11 mouse cellular contexts compared by ENCODE assay signal in genomic region chr16:34960866-34961582, GRCm38 (mm10).
DNase-seq lines count a peak whose midpoint lies in the region; ATAC-seq and TF ChIP-seq lines count a peak whose summit lies in the region.
"Had no signal": no experiment of that assay in that cellular context is flagged by ENCODE, and none has a peak within 500 bp of the region (broad histone marks: within the 10 kb centered on the region; RNA-seq: fewer than 3 reads in every experiment).

No protein-coding gene starts in this region.

- ATAC-seq in heart, embryonic 13.5 days (ENCODE audit: extremely low read depth, insufficient number of reproducible peaks, low FRiP score, low TSS enrichment) = no peak
- no peak for ATAC-seq in kidney, postnatal 0 days (replicated peaks; ENCODE audit: low FRiP score, low read depth)
- ATAC-seq in embryonic facial prominence, embryonic 12.5 days (ENCODE audit: insufficient number of reproducible peaks, insufficient read depth, low FRiP score, low TSS enrichment) = no peak
- ATAC-seq: midbrain, embryonic 15.5 days had no signal

- WGBS in heart, embryonic 13.5 days = 34% methylated on average over 9 of the region's 9 CpGs
- 39% methylated on average over 9 of the region's 9 CpGs for WGBS in kidney, postnatal 0 days
- WGBS in embryonic facial prominence, embryonic 12.5 days = 55% methylated on average over 9 of the region's 9 CpGs
- WGBS in limb, embryonic 10.5 days = 57% methylated on average over 9 of the region's 9 CpGs

- H3K9me3 ChIP-seq in heart, embryonic 13.5 days = no peaks in the 10 kb centered on the region
- no peaks in the 10 kb centered on the region for H3K9me3 ChIP-seq in kidney, postnatal 0 days (replicated peaks; ENCODE audit: low read length)
- H3K9me3 ChIP-seq in embryonic facial prominence, embryonic 12.5 days = no peaks in the 10 kb centered on the region
- no peaks in the 10 kb centered on the region for H3K9me3 ChIP-seq in limb, embryonic 10.5 days (replicated peaks)
- H3K9me3 ChIP-seq: midbrain, embryonic 15.5 days had no signal

- H3K4me3 ChIP-seq in heart, embryonic 13.5 days = no peak overlapping the region
- no peak overlapping the region for H3K4me3 ChIP-seq in kidney, postnatal 0 days (replicated peaks; ENCODE audit: low read depth, low read length)
- H3K4me3 ChIP-seq in embryonic facial prominence, embryonic 12.5 days = no peak overlapping the region
- no peak overlapping the region for H3K4me3 ChIP-seq in limb, embryonic 10.5 days
- H3K4me3 ChIP-seq: midbrain, embryonic 15.5 days had no signal

- H3K9ac ChIP-seq in heart, embryonic 13.5 days = no peak overlapping the region
- H3K9ac ChIP-seq in kidney, postnatal 0 days (ENCODE audit: low read depth, low read length) = no peak overlapping the region
- H3K9ac ChIP-seq in embryonic facial prominence, embryonic 12.5 days = no peak overlapping the region
- H3K9ac ChIP-seq: midbrain, embryonic 15.5 days had no signal

- H3K27ac ChIP-seq in heart, embryonic 13.5 days (replicated peaks) = peak overlapping the region; percentile 99
- H3K27ac ChIP-seq in kidney, postnatal 0 days = peak overlapping the region; percentile 81
- peak overlapping the region; percentile 61; the same call in 1 of the 2 replicates for H3K27ac ChIP-seq in embryonic facial prominence, embryonic 12.5 days
- peak overlapping the region; percentile 28; the same call in 1 of the 2 replicates for H3K27ac ChIP-seq in limb, embryonic 10.5 days
- H3K27ac ChIP-seq: midbrain, embryonic 15.5 days had no signal

- no peak for TF ChIP-seq CTCF in kidney, postnatal 0 days (IDR thresholded peaks at IDR 0.05; ENCODE audit: low read depth)

- H3K27me3 ChIP-seq in heart, embryonic 13.5 days (replicated peaks) = 0 out of 2 replicates have a peak, but pooled peaks cover 6% of the 10 kb centered on the region
- H3K27me3 ChIP-seq in kidney, postnatal 0 days (ENCODE audit: insufficient read depth, low read length) = no peaks in the 10 kb centered on the region
- no peaks in the 10 kb centered on the region for H3K27me3 ChIP-seq in embryonic facial prominence, embryonic 12.5 days
- no peaks in the 10 kb centered on the region for H3K27me3 ChIP-seq in limb, embryonic 10.5 days (ENCODE audit: low read depth, poor library complexity, severe bottlenecking)
- H3K27me3 ChIP-seq: midbrain, embryonic 15.5 days had no signal

- H3K4me1 ChIP-seq in heart, embryonic 13.5 days = peaks cover 69% of the 10 kb centered on the region
- H3K4me1 ChIP-seq in kidney, postnatal 0 days (replicated peaks; ENCODE audit: insufficient read depth, low read length) = peaks cover 39% of the 10 kb centered on the region
- H3K4me1 ChIP-seq in embryonic facial prominence, embryonic 12.5 days = peaks cover 36% of the 10 kb centered on the region
- H3K4me1 ChIP-seq in limb, embryonic 10.5 days = peaks cover 62% of the 10 kb centered on the region

- no peak overlapping the region for H3K4me2 ChIP-seq in heart, embryonic 13.5 days
- H3K4me2 ChIP-seq in kidney, postnatal 0 days (ENCODE audit: low read length) = no peak overlapping the region
- no peak overlapping the region for H3K4me2 ChIP-seq in embryonic facial prominence, embryonic 12.5 days (replicated peaks)
- H3K4me2 ChIP-seq: midbrain, embryonic 15.5 days had no signal

- DNase-seq in heart, adult 9 months (ENCODE audit: low spot score in 2 of 2) = no peak
- peak; percentile 47 for DNase-seq in kidney, postnatal 0 days (ENCODE audit: low spot score)
- DNase-seq in kidney, postnatal 14 days = no peak
- DNase-seq in limb, embryonic 10.5 days (ENCODE audit: low spot score) = no peak
- no peak for DNase-seq in right cerebral cortex, postnatal 25 days
- DNase-seq in spleen, postnatal 36 days (ENCODE audit: low spot score in 2 of 2) = no peak
- DNase-seq: cerebellum, adult 9-11 months; right cerebral cortex, adult 18-20 months had no signal

- H3K36me3 ChIP-seq in heart, embryonic 13.5 days = no peaks in the 10 kb centered on the region
- 0 out of 2 replicates have a peak, but pooled peaks cover 11% of the 10 kb centered on the region for H3K36me3 ChIP-seq in kidney, postnatal 0 days (ENCODE audit: insufficient read depth, low read length)
- no peaks in the 10 kb centered on the region for H3K36me3 ChIP-seq in embryonic facial prominence, embryonic 12.5 days
- no peaks in the 10 kb centered on the region for H3K36me3 ChIP-seq in limb, embryonic 10.5 days
- H3K36me3 ChIP-seq: midbrain, embryonic 15.5 days had no signal

Comparison
In these comparisons a context has a peak if more than half of its experiments do, and no peak if none do; other contexts are left out.
1. H3K27ac ChIP-seq: peak in every context shown above with its lines; median percentile 99 in heart, embryonic 13.5 days; 81 in kidney, postnatal 0 days; 61 in embryonic facial prominence, embryonic 12.5 days; 28 in limb, embryonic 10.5 days.